Mouse (Mus musculus): ENCODE data around the gene Tmem183a. TPM values are rescaled to one million over a fixed set of nuclear protein-coding genes. Genes with fewer than 3 reads are reported as not detected.

Gene Tmem183a
- total and polyA plus RNA-seq, 3 experiments: 41.5 to 73.6 (median 61.1) TPM

- Histone ChIP-seq H3K4me1 (ENCODE audit: control insufficient read depth in 1 of 2, insufficient read depth in 2 of 2) (peaks cover 8 to 52% of the 10 kb centered on the region in 2 experiments), H3K4me2 (ENCODE audit: insufficient read depth, low read depth, poor library complexity, severe bottlenecking) (no peak overlapping the region), H3K4me3 (replicated peaks in 1 of 3; ENCODE audit: low read depth in 2 of 3, low read length in 2 of 3, poor library complexity in 1 of 3) (peak overlapping the region in 1 of 3 experiments; percentile 20), H3K36me3 (replicated peaks in 1 of 2; ENCODE audit: control insufficient read depth in 1 of 2, insufficient read depth in 1 of 2, low read length in 1 of 2) (peaks cover 0 to 13% of the 10 kb centered on the region in 2 experiments), H3K9me3 (replicated peaks; ENCODE audit: low read length) (no peaks in the 10 kb centered on the region), H3K27me3 (replicated peaks) (no peaks in the 10 kb centered on the region), H3K9ac (ENCODE audit: insufficient read depth, low read depth) (no peak overlapping the region), H3K79me2 (replicated peaks; ENCODE audit: control insufficient read depth, extremely low read depth, insufficient read depth, poor library complexity, severe bottlenecking) (no peaks in the 10 kb centered on the region), H3K27ac (ENCODE audit: insufficient read depth, low read depth) (no peak overlapping the region)
- no peak for TF ChIP-seq MAFK (IDR thresholded peaks at IDR 0.05; ENCODE audit: insufficient replicate concordance, low read length)
- no peak for TF ChIP-seq BHLHE40 (IDR thresholded peaks at IDR 0.05; ENCODE audit: low read depth, low read length)
- TF ChIP-seq MXI1 (IDR thresholded peaks at IDR 0.05; ENCODE audit: low read depth, low read length): no peak
- 0 out of 2 replicates have a peak, but pooled peaks have one; percentile 58 for TF ChIP-seq TBP (conservative IDR thresholded peaks at IDR 0.05; ENCODE audit: low read depth, low read length)
- TF ChIP-seq ZKSCAN1 (IDR thresholded peaks at IDR 0.05; ENCODE audit: borderline replicate concordance, low read depth, low read length): no peak
- TF ChIP-seq ELF1 (IDR thresholded peaks at IDR 0.05; ENCODE audit: low read depth, low read length): peak; percentile 76
- TF ChIP-seq PAX5 (IDR thresholded peaks at IDR 0.05; ENCODE audit: low read length): no peak
- peak; percentile 43 for TF ChIP-seq HCFC1 (IDR thresholded peaks at IDR 0.05; ENCODE audit: low read depth, low read length)
- peak; percentile 40; the same call in 1 of the 2 replicates for TF ChIP-seq MEF2A (IDR thresholded peaks at IDR 0.05; ENCODE audit: borderline replicate concordance, low read depth, low read length)
- TF ChIP-seq EP300 (IDR thresholded peaks at IDR 0.05; ENCODE audit: low read length): peak; percentile 24; the same call in 1 of the 2 replicates
- no peak for TF ChIP-seq CHD1 (IDR thresholded peaks at IDR 0.05; ENCODE audit: low read depth, low read length)
- TF ChIP-seq IRF4 (IDR thresholded peaks at IDR 0.05; ENCODE audit: low read depth, low read length): 0 out of 2 replicates have a peak, but pooled peaks have one; percentile 28
- TF ChIP-seq UBTF (IDR thresholded peaks at IDR 0.05; ENCODE audit: low read depth, low read length): no peak
- dilution Hi-C loops (cut with MboI; ENCODE audit: extremely low pct_ligation_motif_present, extremely low pct_unique_long_range_greater_than_20kb, low sequenced_read_pairs) (no loop called here), in situ Hi-C loops (cut with MboI; ENCODE audit: low pct_ligation_motif_present, low pct_unique_long_range_greater_than_20kb, low sequenced_read_pairs) (loop anchor here (25.0 kb wide), 1 partner anchor 390 kb away; the partner anchor contains the start of genes Optc and Prelp)
- peak; percentile 80 for DNase-seq (ENCODE audit: extremely low read depth)
Measured at GRCm38 (mm10) chr1:134302568-134303238, 59.1 kb downstream of the Tmem183a start.

GRCm38 (mm10) chr1:134298636-134299411 lies 63.0 kb downstream of the Tmem183a start:
- Histone ChIP-seq H3K79me2 (replicated peaks; ENCODE audit: control insufficient read depth, extremely low read depth, insufficient read depth, poor library complexity, severe bottlenecking) (no peaks in the 10 kb centered on the region), H3K4me1 (ENCODE audit: control insufficient read depth in 1 of 2, insufficient read depth in 2 of 2) (peaks cover 8 to 31% of the 10 kb centered on the region in 2 experiments), H3K4me3 (replicated peaks in 1 of 3; ENCODE audit: low read depth in 2 of 3, low read length in 2 of 3, poor library complexity in 1 of 3) (no peak overlapping the region), H3K27ac (ENCODE audit: insufficient read depth, low read depth) (no peak overlapping the region), H3K27me3 (replicated peaks) (no peaks in the 10 kb centered on the region), H3K36me3 (replicated peaks in 1 of 2; ENCODE audit: control insufficient read depth in 1 of 2, insufficient read depth in 1 of 2, low read length in 1 of 2) (peaks cover 0 to 15% of the 10 kb centered on the region in 2 experiments), H3K4me2 (ENCODE audit: insufficient read depth, low read depth, poor library complexity, severe bottlenecking) (no peak overlapping the region), H3K9ac (ENCODE audit: insufficient read depth, low read depth) (no peak overlapping the region), H3K9me3 (replicated peaks; ENCODE audit: low read length) (peaks cover 5% of the 10 kb centered on the region)
- in situ Hi-C loops (cut with MboI; ENCODE audit: low pct_ligation_motif_present, low pct_unique_long_range_greater_than_20kb, low sequenced_read_pairs): loop anchor here (10.0 kb wide), 2 partner anchors 54 to 104 kb away; partner anchors contain the start of gene Mybph
- dilution Hi-C loops (cut with MboI; ENCODE audit: extremely low pct_ligation_motif_present, extremely low pct_unique_long_range_greater_than_20kb, low sequenced_read_pairs): no loop called here
- TF ChIP-seq CHD2 (IDR thresholded peaks at IDR 0.05; ENCODE audit: low read length): no peak
- no peak for DNase-seq (ENCODE audit: extremely low read depth)

Measured in CH12.LX (cell line).